Mouse (Mus musculus) kidney, postnatal 4 days (tissue): ENCODE results near the gene Ncor2.

Experiments
- DNase-seq, 2 experiments: peaks; one replicate each; pipeline ENCODE4 v3.0.0; 2021; ENCODE audit warnings: mixed read lengths in 2 of 2

The Ncor2 gene

GRCm38 (mm10) chr5:125190105-125190813, 11.2 kb upstream of the Ncor2 start:
- DNase-seq: no peak

- peak; percentile 88 to 92 for DNase-seq
Observed at GRCm38 (mm10) chr5:125189625-125190024, 10.6 kb upstream of the Ncor2 start.

GRCm38 (mm10) chr5:125188812-125189598, 10.0 kb upstream of the Ncor2 start:
- no peak for DNase-seq

- peak; percentile 67 to 82 for DNase-seq
Observed at GRCm38 (mm10) chr5:125184826-125185225, 5.8 kb upstream of the Ncor2 start.

GRCm38 (mm10) chr5:125183321-125184003, 4.4 kb upstream of the Ncor2 start:
- no peak for DNase-seq

GRCm38 (mm10) chr5:125180630-125181263, 1.7 kb upstream of the Ncor2 start:
- no peak for DNase-seq

- DNase-seq: peak; percentile 61 to 76
Observed at GRCm38 (mm10) chr5:125179735-125180629, 963 bp upstream of the Ncor2 start.

GRCm38 (mm10) chr5:125178171-125179006, 630 bp downstream of the Ncor2 start:
- peak; percentile 66 to 81 for DNase-seq

- peak; percentile 89 to 94 for DNase-seq
Observed at GRCm38 (mm10) chr5:125177481-125178134, 1.4 kb downstream of the Ncor2 start.

- peak in 1 of 2 experiments; percentile 57 for DNase-seq
Observed at GRCm38 (mm10) chr5:125176864-125177263, 2.2 kb downstream of the Ncor2 start.

GRCm38 (mm10) chr5:125176370-125176766, 2.7 kb downstream of the Ncor2 start:
- no peak for DNase-seq

- no peak for DNase-seq
Observed at GRCm38 (mm10) chr5:125175673-125176369, 3.2 kb downstream of the Ncor2 start.

GRCm38 (mm10) chr5:125174726-125175672, 4.0 kb downstream of the Ncor2 start:
- DNase-seq: peak; percentile 66 to 76

GRCm38 (mm10) chr5:125173868-125174267, 5.2 kb downstream of the Ncor2 start:
- no peak for DNase-seq

- no peak for DNase-seq
Observed at GRCm38 (mm10) chr5:125172831-125173615, 6.0 kb downstream of the Ncor2 start.

GRCm38 (mm10) chr5:125171259-125171658, 7.8 kb downstream of the Ncor2 start:
- no peak for DNase-seq

- no peak for DNase-seq
Observed at GRCm38 (mm10) chr5:125170107-125170842, 8.7 kb downstream of the Ncor2 start.
